Mouse (Mus musculus): ENCODE measurements at regions not wholly inside any gene's neighbourhood (a gene's known extent, or its start where the extent isn't known, plus 50 kb on each side); places are given as distances from the start of the nearest gene placed in this dataset.
A peak's percentile ranks its signal among the peaks of the same experiment; 100 is the strongest.

DNA sequence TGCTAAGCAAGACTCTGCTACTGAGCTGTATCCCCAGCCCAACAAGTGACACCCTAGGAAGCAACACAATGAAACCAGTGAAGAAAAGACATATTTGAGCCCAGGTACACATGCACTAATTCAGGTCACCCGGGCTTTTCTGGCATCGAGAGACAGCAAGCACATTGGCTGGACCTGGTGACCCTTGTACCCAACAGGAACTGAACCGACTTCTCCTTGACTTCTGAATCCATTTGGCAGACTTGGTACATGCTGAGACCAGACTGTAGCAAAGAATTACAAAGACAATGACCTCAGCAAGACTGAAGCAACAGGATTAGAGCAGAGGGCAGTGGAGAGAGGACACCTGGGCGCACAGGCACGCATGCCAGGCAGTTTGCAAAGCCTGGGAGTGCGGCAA is 79.1 kb downstream of the Sema4f start:
- Histone ChIP-seq H3K9me3 (peaks cover 2% of the 10 kb centered on the region), H3K4me3 (replicated peaks) (no peak overlapping the region), H3K4me1 (peaks cover 35% of the 10 kb centered on the region), H3K36me3 (replicated peaks; ENCODE audit: low read length) (no peaks in the 10 kb centered on the region), H3K27me3 (replicated peaks) (peaks cover 28% of the 10 kb centered on the region)
- TF ChIP-seq FLI1 (IDR thresholded peaks at IDR 0.05; ENCODE audit: low read length) (no peak), GATA1 (IDR thresholded peaks at IDR 0.05; ENCODE audit: borderline replicate concordance, low read length) (no peak)

DNA sequence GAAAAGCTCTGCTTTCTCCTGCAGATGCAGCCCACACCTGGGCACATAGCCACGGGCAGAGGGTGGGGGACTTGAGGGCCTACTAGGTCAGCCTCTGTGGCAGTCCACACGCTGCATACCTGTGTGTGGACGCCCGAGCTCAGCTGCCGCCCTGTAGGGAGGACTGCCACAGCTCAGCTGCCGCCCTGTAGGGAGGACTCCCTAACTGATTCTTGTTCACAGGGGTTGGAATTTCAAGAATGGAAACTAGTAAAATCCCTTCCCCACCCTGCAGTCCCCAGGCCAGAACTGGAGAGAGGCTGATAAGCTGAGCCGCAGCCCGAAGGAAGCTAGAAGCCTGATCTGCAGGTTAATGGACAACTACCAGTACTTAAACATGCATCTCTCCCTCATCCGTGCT is 82.0 kb upstream of the Hk2 start:
- Histone ChIP-seq H3K4me3 (replicated peaks) (no peak overlapping the region), H3K27me3 (replicated peaks) (peaks cover 40% of the 10 kb centered on the region), H3K4me1 (peaks cover 7% of the 10 kb centered on the region), H3K9me3 (no peaks in the 10 kb centered on the region), H3K36me3 (replicated peaks; ENCODE audit: low read length) (no peaks in the 10 kb centered on the region)
- TF ChIP-seq GATA1 (IDR thresholded peaks at IDR 0.05; ENCODE audit: borderline replicate concordance, low read length) (no peak), FLI1 (IDR thresholded peaks at IDR 0.05; ENCODE audit: low read length) (no peak)

DNA sequence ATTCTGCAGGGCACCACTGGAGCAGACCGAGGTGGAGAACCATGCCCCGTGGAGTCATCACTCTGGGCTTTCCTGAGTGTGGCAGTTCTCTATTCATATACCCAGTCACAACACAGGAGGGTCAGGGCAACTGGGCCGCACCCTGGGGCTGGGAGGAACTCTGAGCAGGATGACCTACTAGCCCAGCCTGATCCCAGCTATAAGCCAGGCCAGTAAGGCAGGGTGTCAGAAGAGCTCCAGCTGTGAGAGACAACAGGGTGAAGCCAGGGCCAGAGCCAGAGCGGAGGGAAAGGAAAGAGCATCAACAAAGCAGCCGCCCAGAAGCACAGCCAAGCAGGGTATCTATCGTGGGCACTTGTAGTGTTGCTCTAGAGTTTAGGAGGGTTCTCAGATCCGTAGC is 81.1 kb upstream of the Hk2 start:
- Histone ChIP-seq H3K4me3 (replicated peaks) (no peak overlapping the region), H3K36me3 (replicated peaks; ENCODE audit: low read length) (no peaks in the 10 kb centered on the region), H3K27me3 (replicated peaks) (peaks cover 45% of the 10 kb centered on the region), H3K4me1 (peaks cover 6% of the 10 kb centered on the region; the same call in 1 of the 2 replicates), H3K9me3 (no peaks in the 10 kb centered on the region)
- TF ChIP-seq GATA1 (IDR thresholded peaks at IDR 0.05; ENCODE audit: borderline replicate concordance, low read length) (no peak), FLI1 (IDR thresholded peaks at IDR 0.05; ENCODE audit: low read length) (no peak)

DNA sequence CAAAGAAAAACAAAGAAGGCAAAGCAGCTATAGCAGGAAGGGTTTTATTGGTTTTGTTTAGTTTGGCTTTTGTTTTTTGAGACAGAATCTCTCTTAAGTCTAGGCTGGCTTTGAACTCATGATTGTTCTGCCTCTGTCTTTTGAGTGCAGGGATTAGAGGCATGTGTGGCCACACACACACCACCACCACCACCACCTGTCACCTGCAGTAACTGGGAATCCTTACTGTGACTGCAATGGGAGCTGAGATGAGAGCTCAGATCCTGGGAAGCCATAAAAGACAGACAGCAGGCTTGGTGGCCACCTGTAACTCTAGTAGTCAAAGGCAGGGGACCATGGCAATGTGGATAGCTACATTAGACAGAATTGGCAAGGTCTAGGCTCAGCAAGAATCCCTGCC is 80.5 kb upstream of the Hk2 start:
- Histone ChIP-seq H3K27me3 (replicated peaks) (peaks cover 48% of the 10 kb centered on the region), H3K4me3 (replicated peaks) (no peak overlapping the region), H3K36me3 (replicated peaks; ENCODE audit: low read length) (no peaks in the 10 kb centered on the region), H3K4me1 (peaks cover 6% of the 10 kb centered on the region; the same call in 1 of the 2 replicates), H3K9me3 (no peaks in the 10 kb centered on the region)
- no peak for TF ChIP-seq GATA1 (IDR thresholded peaks at IDR 0.05; ENCODE audit: borderline replicate concordance, low read length)
- no peak for TF ChIP-seq FLI1 (IDR thresholded peaks at IDR 0.05; ENCODE audit: low read length)

DNA sequence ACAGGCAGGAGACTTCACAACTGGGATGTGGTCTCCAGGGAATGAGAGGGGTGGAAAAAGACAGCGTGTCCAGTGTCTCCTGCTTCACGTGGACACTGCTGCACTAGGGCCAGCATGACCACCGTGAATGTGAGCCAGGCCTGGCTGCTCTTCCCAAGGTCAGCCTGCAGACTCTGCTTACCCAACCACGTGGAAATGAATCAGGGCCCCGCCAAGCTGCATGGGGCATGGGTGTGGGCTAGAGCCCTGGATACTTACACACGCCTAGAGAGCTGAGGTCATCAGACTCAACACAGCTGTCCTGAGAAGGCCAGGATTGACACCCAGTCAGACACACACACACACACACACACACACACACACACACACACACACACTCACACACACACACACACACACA is 80.1 kb upstream of the Hk2 start:
- H3K9me3 ChIP-seq, result peaks cover 3% of the 10 kb centered on the region; the same call in 1 of the 2 replicates
- peak overlapping the region; percentile 76 for H3K4me3 ChIP-seq (replicated peaks)
- TF ChIP-seq GATA1 (IDR thresholded peaks at IDR 0.05; ENCODE audit: borderline replicate concordance, low read length), result no peak
- no peak for TF ChIP-seq FLI1 (IDR thresholded peaks at IDR 0.05; ENCODE audit: low read length)
- H3K36me3 ChIP-seq (replicated peaks; ENCODE audit: low read length), result no peaks in the 10 kb centered on the region
- H3K27me3 ChIP-seq (replicated peaks), result peaks cover 51% of the 10 kb centered on the region
- H3K4me1 ChIP-seq, result peaks cover 6% of the 10 kb centered on the region; the same call in 1 of the 2 replicates

DNA sequence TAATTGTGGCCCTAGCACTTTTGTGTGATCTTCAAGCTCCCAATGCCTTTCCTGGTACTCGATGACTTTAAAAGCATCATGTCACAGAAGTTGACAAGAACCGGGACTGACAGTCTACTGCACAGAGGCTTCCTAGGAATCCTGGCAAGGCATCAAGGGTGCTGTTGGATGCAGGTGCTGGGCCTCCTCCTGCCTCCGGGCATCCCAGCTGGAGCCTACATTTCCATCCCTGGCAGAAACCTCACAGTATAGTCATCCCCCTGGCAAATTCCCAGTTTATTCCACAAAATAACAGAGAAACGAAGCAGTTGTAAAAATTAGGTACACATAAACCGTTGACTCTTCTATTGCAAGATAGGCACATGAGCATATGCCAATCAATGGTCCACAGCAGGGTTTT is 78.8 kb upstream of the Hk2 start:
- Histone ChIP-seq H3K9me3 (peaks cover 15% of the 10 kb centered on the region), H3K36me3 (replicated peaks; ENCODE audit: low read length) (no peaks in the 10 kb centered on the region), H3K27me3 (replicated peaks) (peaks cover 53% of the 10 kb centered on the region), H3K4me3 (replicated peaks) (no peak overlapping the region), H3K4me1 (peaks cover 6% of the 10 kb centered on the region; the same call in 1 of the 2 replicates)
- TF ChIP-seq FLI1 (IDR thresholded peaks at IDR 0.05; ENCODE audit: low read length), result no peak
- TF ChIP-seq GATA1 (IDR thresholded peaks at IDR 0.05; ENCODE audit: borderline replicate concordance, low read length), result no peak

DNA sequence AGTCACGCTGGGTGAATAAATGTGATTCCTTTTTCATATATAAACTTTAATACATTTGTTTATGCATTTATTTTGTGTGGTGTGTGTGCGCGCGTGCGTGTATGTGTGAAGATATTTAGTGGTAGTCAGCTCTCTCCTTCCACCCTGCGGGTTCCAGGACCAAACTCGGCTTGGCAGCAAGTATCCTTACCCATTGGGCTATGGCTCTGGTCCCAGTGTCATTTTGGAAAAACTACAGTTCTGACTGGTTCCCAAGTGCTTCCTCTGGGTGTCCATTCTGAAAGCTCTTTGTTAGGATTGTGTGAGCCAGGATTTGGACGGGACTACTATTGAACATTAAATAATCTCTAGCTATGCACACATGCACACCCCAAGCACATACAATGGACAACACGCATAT is 76.3 kb upstream of the Hk2 start:
- Histone ChIP-seq H3K4me1 (peaks cover 7% of the 10 kb centered on the region; the same call in 1 of the 2 replicates), H3K4me3 (replicated peaks) (no peak overlapping the region), H3K36me3 (replicated peaks; ENCODE audit: low read length) (peaks cover 2% of the 10 kb centered on the region), H3K9me3 (peaks cover 27% of the 10 kb centered on the region), H3K27me3 (replicated peaks) (peaks cover 46% of the 10 kb centered on the region)
- TF ChIP-seq GATA1 (IDR thresholded peaks at IDR 0.05; ENCODE audit: borderline replicate concordance, low read length) (no peak), FLI1 (IDR thresholded peaks at IDR 0.05; ENCODE audit: low read length) (no peak)

DNA sequence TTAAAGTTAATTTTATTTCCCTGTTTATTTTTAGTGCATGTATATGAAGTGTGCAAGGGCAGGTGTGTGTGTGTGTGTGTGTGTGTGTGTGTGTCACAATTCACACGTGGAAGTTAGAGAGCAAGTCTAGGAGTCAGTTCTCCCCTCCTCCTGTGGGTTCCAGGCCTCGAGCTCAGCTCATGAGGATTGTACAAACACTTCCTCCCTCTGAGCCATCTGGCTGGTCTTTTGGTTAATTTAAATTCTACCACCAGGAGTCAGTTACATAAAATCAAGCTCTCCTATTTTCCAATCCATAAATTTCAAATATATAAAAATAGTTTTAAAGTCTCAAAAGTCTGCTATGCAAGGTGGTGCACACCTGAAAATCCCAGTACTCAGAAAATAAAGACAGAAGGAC is 73.3 kb upstream of the Hk2 start:
- H3K4me1 ChIP-seq, result peaks cover 21% of the 10 kb centered on the region
- H3K9me3 ChIP-seq, result peaks cover 27% of the 10 kb centered on the region
- H3K4me3 ChIP-seq (replicated peaks), result no peak overlapping the region
- peaks cover 2% of the 10 kb centered on the region for H3K36me3 ChIP-seq (replicated peaks; ENCODE audit: low read length)
- H3K27me3 ChIP-seq (replicated peaks), result peaks cover 36% of the 10 kb centered on the region
- no peak for TF ChIP-seq FLI1 (IDR thresholded peaks at IDR 0.05; ENCODE audit: low read length)
- TF ChIP-seq GATA1 (IDR thresholded peaks at IDR 0.05; ENCODE audit: borderline replicate concordance, low read length), result no peak

DNA sequence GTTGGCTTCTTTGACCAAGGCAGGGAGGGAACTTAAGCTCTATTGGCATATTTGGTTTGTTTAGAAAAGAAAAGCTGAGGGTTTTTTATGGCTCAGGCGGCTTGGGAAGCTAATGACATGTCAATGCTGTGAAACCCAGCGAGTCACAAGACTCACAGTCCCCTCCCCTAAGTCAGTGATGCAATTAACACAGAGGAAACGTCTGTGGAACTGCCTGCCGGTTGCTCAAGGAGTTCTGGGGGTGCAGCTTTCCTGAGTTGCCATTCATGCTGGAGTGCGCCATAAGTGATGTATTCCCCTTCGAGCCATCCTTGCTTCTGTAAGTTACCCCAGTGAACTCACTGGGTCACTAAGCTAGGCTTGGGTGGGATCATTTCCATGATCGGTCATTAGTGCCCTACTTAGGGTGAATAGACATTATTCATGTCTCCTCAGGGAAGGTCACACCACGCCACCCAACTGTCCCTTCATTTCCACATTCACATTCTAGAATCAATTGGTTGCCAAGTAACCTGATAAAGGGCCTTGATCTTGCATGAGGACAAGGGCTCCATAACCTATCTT is 72.4 kb upstream of the Hk2 start:
- H3K4me1 ChIP-seq, result peaks cover 23% of the 10 kb centered on the region
- peaks cover 27% of the 10 kb centered on the region for H3K9me3 ChIP-seq
- no peak overlapping the region for H3K4me3 ChIP-seq (replicated peaks)
- TF ChIP-seq GATA1 (IDR thresholded peaks at IDR 0.05; ENCODE audit: borderline replicate concordance, low read length), result no peak
- TF ChIP-seq FLI1 (IDR thresholded peaks at IDR 0.05; ENCODE audit: low read length), result no peak
- peaks cover 2% of the 10 kb centered on the region for H3K36me3 ChIP-seq (replicated peaks; ENCODE audit: low read length)
- H3K27me3 ChIP-seq (replicated peaks), result peaks cover 35% of the 10 kb centered on the region

DNA sequence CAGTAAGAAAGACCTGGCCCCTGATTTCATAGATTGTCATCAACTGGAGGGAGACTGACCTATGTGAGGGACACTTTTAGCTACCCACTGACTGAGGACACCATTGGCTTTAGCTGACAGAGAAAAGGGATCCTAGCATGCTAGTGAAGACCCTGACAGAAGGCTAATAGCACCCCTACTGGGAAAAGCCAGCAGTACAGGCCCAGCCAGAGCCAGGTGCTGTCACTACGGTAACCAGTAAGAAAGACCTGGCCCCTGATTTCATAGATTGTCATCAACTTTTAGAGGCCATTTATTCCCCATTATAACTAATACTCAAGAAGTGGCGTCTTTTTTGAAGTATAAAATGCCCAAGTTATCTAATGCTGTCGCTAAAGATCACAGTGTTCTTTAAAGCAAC is 70.2 kb upstream of the Hk2 start:
- H3K4me1 ChIP-seq, result peaks cover 31% of the 10 kb centered on the region
- no peak overlapping the region for H3K4me3 ChIP-seq (replicated peaks)
- H3K9me3 ChIP-seq, result peaks cover 28% of the 10 kb centered on the region
- H3K27me3 ChIP-seq (replicated peaks), result peaks cover 27% of the 10 kb centered on the region
- TF ChIP-seq FLI1 (IDR thresholded peaks at IDR 0.05; ENCODE audit: low read length), result no peak
- no peak for TF ChIP-seq GATA1 (IDR thresholded peaks at IDR 0.05; ENCODE audit: borderline replicate concordance, low read length)
- peaks cover 2% of the 10 kb centered on the region for H3K36me3 ChIP-seq (replicated peaks; ENCODE audit: low read length)
